Mouse (Mus musculus) monocyte, adult 59 days (primary cell): ENCODE data around the gene Ndufv1. TPM values are rescaled to one million over a fixed set of nuclear protein-coding genes. Genes with fewer than 3 reads are reported as not detected.

Experiments
- total RNA-seq, 2 experiments: library from RNA; stranded (reverse); gene quantifications; one replicate each; pipeline ENCODE4 v1.2.4; 2023

The Ndufv1 gene
- total RNA-seq: 10 to 100 TPM; 58.0 to 65.5 TPM

DNA sequence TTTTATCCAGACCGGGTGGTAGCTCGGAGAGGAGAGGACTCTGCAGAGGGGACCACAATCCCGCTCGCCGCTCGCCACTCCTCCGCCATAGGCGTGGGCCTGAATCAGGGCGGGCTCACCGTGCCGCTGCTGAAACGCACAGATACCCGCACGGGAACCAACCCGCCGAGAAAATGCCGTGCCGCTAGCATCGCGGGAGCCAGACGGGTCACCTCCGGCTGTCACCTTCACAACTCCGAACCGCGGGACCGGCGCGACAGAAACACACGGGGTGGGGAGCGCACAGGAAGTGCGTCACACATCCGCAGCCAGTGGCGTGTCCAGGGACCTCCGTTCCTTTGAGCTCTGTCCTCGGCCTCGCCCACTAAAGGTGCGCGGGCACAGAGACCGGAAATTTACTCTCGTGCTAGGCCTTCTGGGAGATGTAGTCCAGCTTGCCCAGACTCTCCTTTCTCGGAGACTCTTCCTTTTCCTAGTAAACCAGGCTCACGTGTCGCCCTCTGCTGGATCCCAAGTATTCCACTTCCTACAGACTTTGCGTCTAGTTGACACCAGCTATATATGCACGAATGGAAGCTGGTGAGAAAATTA, at the start of gene Ndufv1:
TSS of gene Ndufv1 (minus strand) at position 375 of the 591 bp plus-strand sequence.

DNA sequence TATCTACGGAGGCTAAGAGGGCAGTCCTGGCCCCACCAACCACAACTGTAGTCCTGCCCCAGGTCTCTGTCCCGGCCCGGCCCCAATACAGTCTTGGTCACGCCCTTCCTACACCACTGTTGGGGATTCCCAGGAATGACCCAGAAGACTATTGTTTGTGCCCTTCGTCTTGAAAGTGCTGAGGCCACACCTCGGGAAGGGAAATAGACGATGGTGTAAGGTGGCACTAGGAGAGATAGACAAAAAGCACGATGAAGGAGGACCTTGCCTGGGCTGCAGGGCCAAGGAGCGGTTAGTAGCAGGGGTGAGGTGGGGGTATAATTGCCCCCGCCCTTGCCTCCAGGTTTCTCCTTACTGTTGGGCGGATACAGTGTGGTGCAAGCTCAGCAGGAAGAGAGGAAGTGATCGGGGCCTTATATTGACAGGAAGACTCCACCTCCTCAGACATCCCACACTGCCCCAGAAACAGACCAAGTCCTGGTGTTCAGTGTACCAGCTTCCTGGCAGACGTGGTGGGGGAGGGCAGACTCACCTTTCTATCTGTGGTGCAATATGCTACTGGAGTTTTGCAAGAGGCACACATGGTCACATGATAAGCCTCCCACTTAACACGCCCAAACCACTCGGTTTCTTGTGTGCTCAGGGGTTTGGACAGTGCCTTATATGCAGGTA, 46.6 kb upstream of the Ndufv1 start, which contains the start of gene Gstp3:
TSS of gene Gstp3 (minus strand) at position 501 of the 672 bp plus-strand sequence.

DNA sequence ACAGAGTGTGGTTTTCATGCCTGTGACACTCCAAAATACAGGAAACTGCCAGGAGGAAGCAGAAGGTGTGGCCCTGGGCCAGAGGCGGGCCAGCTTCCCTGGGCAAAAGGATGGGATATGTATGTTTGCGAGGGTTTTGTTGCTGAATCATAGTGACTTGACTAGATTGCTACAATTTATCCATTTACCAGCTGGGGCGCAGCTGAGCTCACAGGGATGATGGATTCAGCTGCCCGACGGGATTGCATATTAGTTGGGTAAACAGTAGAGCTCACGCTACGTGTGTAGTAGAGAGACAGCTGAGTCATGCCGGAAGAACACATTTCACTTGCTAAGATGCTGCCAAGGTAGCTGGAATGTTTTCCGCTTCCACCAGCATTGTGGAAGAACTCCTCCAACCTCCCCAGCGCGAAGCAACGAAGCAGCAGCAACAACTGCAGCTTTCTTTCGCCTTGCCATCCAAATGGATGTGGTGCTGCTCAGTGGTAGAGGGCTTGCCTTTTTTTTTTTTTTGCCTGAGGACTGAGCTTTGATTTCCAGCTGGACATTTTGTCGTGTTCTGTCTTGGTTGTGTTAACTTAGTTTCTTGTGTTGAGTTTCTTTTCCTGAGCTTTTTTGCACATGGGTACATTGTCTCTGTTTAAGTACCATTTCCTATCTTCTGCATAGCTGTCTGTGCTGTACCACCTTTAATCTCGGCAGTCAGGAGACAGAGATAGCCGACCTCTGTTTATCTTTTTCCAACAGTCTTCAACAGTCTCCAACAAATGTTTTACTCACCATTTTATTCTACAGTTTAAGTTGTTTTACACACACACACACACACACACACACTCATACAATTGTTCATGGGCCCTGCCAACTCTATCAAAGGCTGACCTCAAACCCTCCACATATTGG, 33.6 kb upstream of the Ndufv1 start, which contains the start of gene Gstp2:
TSS of gene Gstp2 (minus strand) at position 58 of the 900 bp plus-strand sequence.

DNA sequence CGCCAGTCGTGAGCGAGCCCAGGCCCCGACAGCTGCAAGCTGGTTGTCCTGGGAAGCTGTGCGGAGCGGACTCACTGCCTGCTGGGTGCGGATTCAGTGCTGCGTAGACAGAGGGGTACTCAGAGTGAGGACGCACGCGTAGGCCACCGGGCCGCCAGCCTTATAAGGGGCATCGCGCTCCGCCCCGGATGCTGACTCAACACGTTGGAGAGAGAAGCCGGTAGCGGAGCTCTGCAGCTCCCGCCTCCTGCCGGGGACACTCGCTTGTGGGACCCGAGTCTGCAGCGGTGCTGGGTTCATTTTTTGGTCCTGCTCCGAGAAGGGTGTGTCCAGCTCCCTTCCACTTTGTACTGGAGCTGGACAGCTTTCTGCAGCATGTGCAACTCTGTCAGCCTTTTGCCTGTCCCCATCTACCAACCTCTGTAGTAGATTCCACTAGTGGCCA, 25.2 kb upstream of the Ndufv1 start, which contains the start of gene Gstp1:
TSS of gene Gstp1 (minus strand) at position 198 of the 445 bp plus-strand sequence.

DNA sequence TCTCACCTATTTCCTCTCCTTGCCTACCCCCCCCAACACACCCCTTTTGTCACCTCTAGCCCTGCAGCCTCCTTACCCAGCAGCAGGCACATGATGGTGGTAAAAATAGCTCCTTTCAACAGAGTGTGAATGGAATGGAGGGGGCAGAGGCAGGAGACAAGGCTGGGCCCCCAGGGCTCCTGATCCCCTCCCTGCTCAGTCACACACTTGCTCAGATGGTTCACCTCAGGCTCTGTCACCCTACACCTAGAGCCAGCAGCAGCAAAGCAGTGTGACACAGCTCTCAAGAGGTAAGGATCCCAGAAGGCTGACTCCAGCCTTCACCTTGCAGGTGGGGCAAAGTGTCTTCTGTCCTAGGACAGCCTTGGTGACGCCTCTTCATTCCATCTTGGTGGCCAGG, 9.5 kb downstream of the Ndufv1 start, which contains the start of gene Doc2g:
TSS of gene Doc2g (plus strand) at position 202 of the 400 bp plus-strand sequence.

DNA sequence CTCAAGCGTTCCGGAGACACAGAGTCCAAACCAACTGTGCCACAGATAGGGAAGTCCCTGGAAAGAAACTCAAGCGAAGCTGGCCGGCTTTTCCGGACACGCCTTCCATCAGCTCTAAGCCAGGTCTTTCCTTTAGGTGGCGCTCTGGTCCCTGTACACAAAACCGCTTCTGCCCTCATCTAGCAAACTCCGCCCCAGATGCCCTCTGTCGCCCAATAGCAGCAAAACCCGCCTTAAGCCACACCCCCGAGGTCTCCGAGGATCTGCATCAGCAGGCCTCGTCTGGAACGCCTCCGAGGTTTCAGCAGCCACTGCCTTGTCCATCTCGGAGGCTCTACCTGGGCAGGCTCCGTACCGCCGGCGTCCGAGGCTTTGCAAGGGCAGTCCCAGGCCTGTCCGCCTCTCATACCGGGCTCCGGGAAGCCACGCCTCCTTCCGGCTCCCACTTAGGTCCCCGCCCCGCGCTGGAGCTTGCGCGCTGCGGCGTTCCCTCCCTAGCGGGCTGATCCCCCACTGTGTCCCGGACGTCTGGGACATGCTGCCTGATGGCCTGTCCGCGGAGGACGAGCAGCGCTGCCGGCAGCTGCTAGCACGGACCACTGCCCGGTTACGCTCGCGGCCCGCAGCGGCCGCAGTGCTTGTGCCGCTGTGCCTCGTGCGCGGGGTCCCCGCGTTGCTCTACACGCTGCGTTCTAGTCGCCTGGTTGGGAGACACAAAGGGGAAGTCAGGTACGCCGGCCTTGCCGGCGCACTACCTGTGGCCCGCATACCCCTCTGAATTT, 12.3 kb downstream of the Ndufv1 start, which contains the start of the genes Nudt8 and Gm49405:
TSS of gene Nudt8 (plus strand) at position 462 of the 782 bp plus-strand sequence.
TSS of gene Gm49405 (plus strand) at position 508 of the 782 bp plus-strand sequence.

DNA sequence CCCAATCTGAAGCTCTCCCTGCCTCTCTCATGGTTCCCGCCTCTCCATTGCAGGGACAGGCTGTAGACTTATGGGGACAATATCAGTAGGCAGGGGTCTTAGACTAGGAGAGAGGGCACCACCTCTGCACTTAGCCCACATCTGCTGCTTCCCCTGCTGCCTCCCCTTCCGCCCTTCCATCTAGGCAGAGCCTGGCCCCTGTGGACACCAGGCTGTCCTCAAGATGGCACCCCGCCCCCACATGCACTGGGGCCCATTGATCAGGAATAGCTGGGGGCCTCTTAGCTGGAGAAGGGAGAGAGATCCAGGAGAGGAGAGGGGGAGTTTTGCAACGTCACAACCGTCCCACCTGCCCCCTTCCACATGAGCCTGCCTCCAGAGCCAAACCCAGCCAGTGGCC, 20.2 kb downstream of the Ndufv1 start, which contains the start of gene Tbx10:
TSS of gene Tbx10 (plus strand) at position 337 of the 400 bp plus-strand sequence.

DNA sequence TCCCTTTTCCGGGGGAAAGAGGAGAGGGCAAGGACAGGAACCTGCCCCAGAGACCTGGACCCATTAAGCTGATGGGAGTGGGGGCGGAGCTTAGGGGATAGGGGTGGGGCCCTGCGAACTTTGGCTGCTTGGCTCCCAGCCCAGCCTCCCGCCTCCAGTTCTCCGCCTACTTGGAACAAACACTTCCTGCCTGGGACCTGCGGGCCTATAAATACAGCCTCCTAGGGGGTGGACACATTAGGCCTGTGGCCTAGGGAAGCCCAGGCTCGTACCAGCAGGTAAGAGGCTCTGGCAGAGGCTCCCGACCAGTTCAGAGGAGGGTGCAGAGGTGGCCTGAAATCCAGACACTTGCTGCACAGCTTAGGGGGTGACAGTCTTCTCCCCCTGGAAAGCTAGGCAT, 26.3 kb downstream of the Ndufv1 start, which contains the start of gene Acy3:
TSS of gene Acy3 (plus strand) at position 237 of the 400 bp plus-strand sequence.

DNA sequence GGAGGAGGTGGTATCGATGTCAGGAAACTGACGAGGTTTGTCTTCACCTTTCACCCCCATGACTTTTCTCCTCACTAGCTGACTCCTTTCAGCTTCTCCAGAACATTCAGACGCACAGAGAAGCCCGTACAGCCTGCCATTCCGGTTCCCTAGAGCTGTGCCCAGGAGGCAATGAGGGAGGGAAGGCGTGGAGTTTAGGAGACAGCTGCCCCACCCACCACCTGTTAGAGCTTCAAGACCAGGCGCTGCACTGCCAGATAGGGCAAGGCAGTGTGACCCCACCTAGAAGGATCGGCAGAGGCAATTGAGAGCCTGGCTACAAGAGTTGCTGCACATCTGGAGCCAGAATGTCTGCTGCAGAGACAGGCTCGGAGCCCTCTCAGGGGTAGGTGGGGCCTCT, 40.4 kb downstream of the Ndufv1 start, which contains the start of gene Aldh3b2:
TSS of gene Aldh3b2 (plus strand) at position 100 of the 400 bp plus-strand sequence.

DNA sequence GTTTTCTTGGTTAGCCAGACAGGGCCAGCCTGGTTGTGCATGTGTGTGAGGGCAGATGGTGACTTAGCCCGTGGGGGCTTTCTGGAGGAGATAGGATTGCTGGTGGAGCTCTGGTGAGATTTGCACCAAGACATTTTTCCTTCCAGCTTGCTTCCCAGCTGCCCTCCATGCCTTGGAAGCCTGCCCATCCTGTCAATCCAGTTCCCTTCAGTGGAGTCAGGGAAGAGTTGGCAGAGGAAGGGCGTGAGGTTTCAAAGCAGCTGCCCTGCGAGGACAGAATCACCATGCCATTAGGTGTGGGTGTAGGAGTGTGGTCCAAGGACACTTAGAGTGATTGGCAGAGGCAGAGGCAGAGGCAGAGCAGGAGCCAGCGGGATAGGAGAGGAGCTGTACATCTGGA, 54.1 kb downstream of the Ndufv1 start, which contains the start of gene Aldh3b3:
TSS of gene Aldh3b3 (plus strand) at position 176 of the 400 bp plus-strand sequence.

Other genes with a start within 250 kb of the Ndufv1 start
- 10 to 100 TPM; 80.3 to 96.8 TPM for gene Kmt5b, start 245.4 kb downstream of the Ndufv1 start, total RNA-seq
- 10 to 100 TPM; 72.2 to 84.5 TPM for gene Chka, start 161.0 kb downstream of the Ndufv1 start, total RNA-seq
- gene Tcirg1, start 105.7 kb downstream of the Ndufv1 start, total RNA-seq: 100 to 1,000 TPM; 482 to 489 TPM
- gene Ndufs8, start 100.0 kb downstream of the Ndufv1 start, total RNA-seq: 10 to 100 TPM; 86.9 to 96.9 TPM
- gene Aldh3b1, start 83.0 kb downstream of the Ndufv1 start, total RNA-seq: 10 to 100 TPM; 87.1 to 88.5 TPM
- gene Unc93b1, start 77.6 kb downstream of the Ndufv1 start, total RNA-seq: 100 to 1,000 TPM; 733 to 761 TPM
- under 1 TPM; 0.33 to 0.52 TPM for gene Aldh3b3, start 54.2 kb downstream of the Ndufv1 start, total RNA-seq
- gene Aldh3b2, start 40.5 kb downstream of the Ndufv1 start, total RNA-seq: 1 to 10 TPM; 4.2 to 6.3 TPM
- gene Acy3, start 26.2 kb downstream of the Ndufv1 start, total RNA-seq: not detected
- not detected for gene Tbx10, start 20.1 kb downstream of the Ndufv1 start, total RNA-seq
- 10 to 100 TPM in 1 of 2 experiments, 1 to 10 TPM in 1; 8.0 to 14.1 TPM for gene Nudt8, start 12.2 kb downstream of the Ndufv1 start, total RNA-seq
- gene Gm49405, start 12.2 kb downstream of the Ndufv1 start, total RNA-seq: 1 to 10 TPM; 1.5 to 1.6 TPM
- 1 to 10 TPM; 2.5 to 4.8 TPM for gene Doc2g, start 9.5 kb downstream of the Ndufv1 start, total RNA-seq
- gene Gstp1, start 25.2 kb upstream of the Ndufv1 start, total RNA-seq: 100 to 1,000 TPM; 150 to 173 TPM
- 10 to 100 TPM; 15.3 to 58.8 TPM for gene Gstp2, start 33.2 kb upstream of the Ndufv1 start, total RNA-seq
- gene Gstp3, start 46.8 kb upstream of the Ndufv1 start, total RNA-seq: 1 to 10 TPM; 6.8 to 7.6 TPM
- gene Cabp2, start 68.8 kb upstream of the Ndufv1 start, total RNA-seq: not detected
- 100 to 1,000 TPM; 250 to 306 TPM for gene Cdk2ap2, start 84.4 kb upstream of the Ndufv1 start, total RNA-seq
- 100 to 1,000 TPM; 399 to 422 TPM for gene Pitpnm1, start 87.2 kb upstream of the Ndufv1 start, total RNA-seq
- gene Aip, start 113.1 kb upstream of the Ndufv1 start, total RNA-seq: 100 to 1,000 TPM; 105 to 131 TPM
- under 1 TPM; 0.31 to 0.43 TPM for gene Gpr152, start 127.0 kb upstream of the Ndufv1 start, total RNA-seq
- gene Cabp4, start 131.2 kb upstream of the Ndufv1 start, total RNA-seq: 10 to 100 TPM in 1 of 2 experiments, 1 to 10 TPM in 1; 5.6 to 10.1 TPM
- gene Coro1b, start 135.8 kb upstream of the Ndufv1 start, total RNA-seq: 100 to 1,000 TPM; 435 to 477 TPM
- 10 to 100 TPM; 13.1 to 17.2 TPM for gene Ptprcap, start 140.8 kb upstream of the Ndufv1 start, total RNA-seq
- 10 to 100 TPM; 41.7 to 47.8 TPM for gene Rps6kb2, start 150.5 kb upstream of the Ndufv1 start, total RNA-seq
- gene Carns1, start 162.7 kb upstream of the Ndufv1 start, total RNA-seq: 1 to 10 TPM; 5.7 to 6.3 TPM
- gene Tbc1d10c, start 178.5 kb upstream of the Ndufv1 start, total RNA-seq: 10 to 100 TPM; 29.8 to 31.7 TPM
- gene Ppp1ca, start 179.3 kb upstream of the Ndufv1 start, total RNA-seq: 100 to 1,000 TPM; 360 to 389 TPM
- gene Rad9a, start 188.9 kb upstream of the Ndufv1 start, total RNA-seq: 10 to 100 TPM; 32.7 to 35.4 TPM
- gene Clcf1, start 201.4 kb upstream of the Ndufv1 start, total RNA-seq: 10 to 100 TPM; 29.0 to 34.8 TPM
- gene AC109138.7, start 201.6 kb upstream of the Ndufv1 start, total RNA-seq: not detected
- 100 to 1,000 TPM; 108 to 115 TPM for gene Pold4, start 219.1 kb upstream of the Ndufv1 start, total RNA-seq